Comparison of ENCODE assay signal across 16 mouse cellular contexts in genomic region chr5:65026776-65027175, GRCm38 (mm10). TPM values are rescaled to one million over a fixed set of nuclear protein-coding genes. Genes with fewer than 3 reads are reported as not detected.
DNase-seq lines count a peak whose midpoint lies in the region; ATAC-seq and TF ChIP-seq lines count a peak whose summit lies in the region.
"Had no signal": no experiment of that assay in that cellular context is flagged by ENCODE, and none has a peak within 500 bp of the region (broad histone marks: within the 10 kb centered on the region; RNA-seq: fewer than 3 reads in every experiment).

No protein-coding gene starts in this region.

- no peak for TF ChIP-seq POLR2A in thymus, adult 2 months (IDR thresholded peaks at IDR 0.05; ENCODE audit: control insufficient read depth, extremely low read depth, insufficient read depth, low read length, poor library complexity)

- TF ChIP-seq CTCF in thymus, adult 2 months (IDR thresholded peaks at IDR 0.05; ENCODE audit: borderline replicate concordance, control insufficient read depth, extremely low read depth, insufficient read depth, low read length, poor library complexity) = no peak

- H3K27ac ChIP-seq in thymus, adult 2 months (ENCODE audit: control insufficient read depth, insufficient read depth, low read length) = no peak overlapping the region
- H3K27ac ChIP-seq: forebrain, embryonic 13.5 days; limb, embryonic 12.5 days; macrophage; stomach, embryonic 15.5 days had no signal

- no peaks in the 10 kb centered on the region for H3K27me3 ChIP-seq in thymus, adult 2 months (ENCODE audit: control insufficient read depth, insufficient read depth, low read length)
- H3K27me3 ChIP-seq: forebrain, embryonic 13.5 days; stomach, embryonic 15.5 days had no signal

- H3K36me3 ChIP-seq in thymus, adult 2 months (ENCODE audit: control insufficient read depth, insufficient read depth, low read length) = no peaks in the 10 kb centered on the region

- 80% methylated on average over 9 of the region's 9 CpGs for WGBS in thymus, adult 2 months

- peaks cover 12% of the 10 kb centered on the region for H3K4me1 ChIP-seq in thymus, adult 2 months (replicated peaks; ENCODE audit: control insufficient read depth, insufficient read depth, low read length)
- H3K4me1 ChIP-seq: stomach, embryonic 15.5 days had no signal

- DNase-seq in cerebellum, postnatal 36 days = peak; percentile 32 to 34
- DNase-seq in kidney, postnatal 14 days = peak; percentile 27
- no peak for DNase-seq in kidney, postnatal 4 days
- peak; percentile 22 for DNase-seq in adipocyte (ENCODE audit: low spot score)
- DNase-seq in brain, adult 2 months (ENCODE audit: low read depth, low spot score) = peak; percentile 67
- DNase-seq in heart, adult 11 months = no peak
- DNase-seq in thymus, adult 2 months = no peak
- DNase-seq: cerebellum, adult 9-10 months; gastrocnemius, postnatal 14 days; layer of hippocampus, adult 9-11 months; right cerebral cortex, postnatal 4 days had no signal

- no peak overlapping the region for H3K4me3 ChIP-seq in thymus, adult 2 months (ENCODE audit: control insufficient read depth, insufficient read depth, low read length)
- H3K4me3 ChIP-seq: forebrain, embryonic 13.5 days; limb, embryonic 12.5 days; stomach, embryonic 15.5 days had no signal

- ATAC-seq in cerebellum, adult (ENCODE audit: insufficient number of reproducible peaks, low FRiP score, low TSS enrichment) = no peak
- ATAC-seq: forebrain, embryonic 13.5 days had no signal

RNA-seq across cellular contexts. Expression of gene Fam114a1, which starts 56.9 kb away (rescaled TPM):
- polyA plus RNA-seq in thymus, adult 2 months (2012; rRNA removed) = 3.4 and 6.8 TPM in 2 replicates

Comparison
In these comparisons a context has a peak if more than half of its experiments do, and no peak if none do; other contexts are left out.
1. DNase-seq: peak in cerebellum, postnatal 36 days (2 of 2), kidney, postnatal 14 days (single experiment), adipocyte (single experiment) and brain, adult 2 months (single experiment); none in kidney, postnatal 4 days (0 of 2), heart, adult 11 months (single experiment) and thymus, adult 2 months (single experiment).